In genomic region chr6:95362707-95363106, GRCm38 (mm10) we compare ENCODE assay signal across 36 mouse cellular contexts. TPM values are rescaled to one million over a fixed set of nuclear protein-coding genes. Genes with fewer than 3 reads are reported as not detected.
DNase-seq lines count a peak whose midpoint lies in the region; ATAC-seq and TF ChIP-seq lines count a peak whose summit lies in the region.
"Had no signal": no experiment of that assay in that cellular context is flagged by ENCODE, and none has a peak within 500 bp of the region (broad histone marks: within the 10 kb centered on the region; RNA-seq: fewer than 3 reads in every experiment).

No protein-coding gene starts in this region.

- H3K27ac ChIP-seq in midbrain, embryonic 15.5 days: no peak overlapping the region
- H3K27ac ChIP-seq in midbrain, postnatal 0 days (ENCODE audit: low read depth, low read length): no peak overlapping the region
- H3K27ac ChIP-seq: embryonic facial prominence, embryonic 15.5 days; gastrocnemius, adult 2 months; hindbrain, embryonic 12.5 days; hindbrain, embryonic 15.5 days had no signal

- no peak for TF ChIP-seq POLR2A in brain, embryonic 14.5 days (IDR thresholded peaks at IDR 0.05; ENCODE audit: borderline replicate concordance, extremely low read depth, insufficient read depth, insufficient read length, poor library complexity, severe bottlenecking)

- DNase-seq in kidney, postnatal 10 days: peak; percentile 10
- no peak for DNase-seq in kidney, postnatal 25 days
- DNase-seq in midbrain, postnatal 0 days (ENCODE audit: low spot score): no peak
- peak; percentile 26 for DNase-seq in brain, embryonic 14.5 days (ENCODE audit: low read depth)
- DNase-seq in thymus, postnatal 14 days: no peak
- DNase-seq: adrenal gland, adult 2 months; adrenal gland, postnatal 14 days; cerebellum, adult 11-12 months; cerebellum, adult 8-10 months; cerebellum, postnatal 10 days; cerebellum, postnatal 36 days; embryo, embryonic 11 days; forebrain, postnatal 0 days; gastrocnemius, adult 2 months; gastrocnemius, postnatal 14 days; heart, adult 11 months had no signal

- no peaks in the 10 kb centered on the region for H3K36me3 ChIP-seq in midbrain, embryonic 15.5 days (replicated peaks)
- H3K36me3 ChIP-seq in midbrain, postnatal 0 days (ENCODE audit: insufficient read depth, low read length): no peaks in the 10 kb centered on the region
- H3K36me3 ChIP-seq: embryonic facial prominence, embryonic 15.5 days; hindbrain, embryonic 12.5 days; hindbrain, embryonic 15.5 days had no signal

- ATAC-seq in midbrain, embryonic 15.5 days (replicated peaks): peak; percentile 65; the same call in 1 of the 2 replicates
- no peak for ATAC-seq in midbrain, postnatal 0 days (ENCODE audit: low FRiP score)
- ATAC-seq: CD4-positive, CD25-positive, alpha-beta regulatory T cell, adult 4 months; forebrain, embryonic 14.5 days; forebrain, postnatal 0 days had no signal

- H3K4me1 ChIP-seq in midbrain, embryonic 15.5 days: no peaks in the 10 kb centered on the region
- H3K4me1 ChIP-seq in midbrain, postnatal 0 days (ENCODE audit: insufficient read depth, low read length): no peaks in the 10 kb centered on the region
- H3K4me1 ChIP-seq: embryonic facial prominence, embryonic 15.5 days; hindbrain, embryonic 12.5 days; hindbrain, embryonic 15.5 days had no signal

- H3K4me3 ChIP-seq in midbrain, embryonic 15.5 days: no peak overlapping the region
- H3K4me3 ChIP-seq in midbrain, postnatal 0 days (ENCODE audit: low read depth, low read length): no peak overlapping the region
- H3K4me3 ChIP-seq: embryonic facial prominence, embryonic 15.5 days; gastrocnemius, adult 2 months; hindbrain, embryonic 12.5 days; hindbrain, embryonic 15.5 days had no signal

- no peak for TF ChIP-seq CTCF in midbrain, postnatal 0 days (IDR thresholded peaks at IDR 0.05)
- no peak for TF ChIP-seq CTCF in brain, embryonic 14.5 days (IDR thresholded peaks at IDR 0.05; ENCODE audit: borderline replicate concordance, extremely low read depth, insufficient read depth, insufficient read length)

- no peaks in the 10 kb centered on the region for H3K27me3 ChIP-seq in midbrain, embryonic 15.5 days (replicated peaks)
- H3K27me3 ChIP-seq in midbrain, postnatal 0 days (ENCODE audit: insufficient read depth, low read length): no peaks in the 10 kb centered on the region
- H3K27me3 ChIP-seq: embryonic facial prominence, embryonic 15.5 days; hindbrain, embryonic 12.5 days; hindbrain, embryonic 15.5 days had no signal

- WGBS in midbrain, embryonic 15.5 days: 69% methylated on average over 5 of the region's 5 CpGs
- WGBS in midbrain, postnatal 0 days: 56% methylated on average over 5 of the region's 5 CpGs

- no peak overlapping the region for H3K9ac ChIP-seq in midbrain, embryonic 15.5 days
- H3K9ac ChIP-seq in midbrain, postnatal 0 days (replicated peaks; ENCODE audit: low read length, poor library complexity, severe bottlenecking): no peak overlapping the region
- H3K9ac ChIP-seq: embryonic facial prominence, embryonic 15.5 days; forebrain, postnatal 0 days; hindbrain, embryonic 12.5 days; hindbrain, embryonic 15.5 days had no signal

- no peaks in the 10 kb centered on the region for H3K9me3 ChIP-seq in midbrain, embryonic 15.5 days
- no peaks in the 10 kb centered on the region for H3K9me3 ChIP-seq in midbrain, postnatal 0 days (ENCODE audit: low read length)
- H3K9me3 ChIP-seq: embryonic facial prominence, embryonic 15.5 days; hindbrain, embryonic 12.5 days; hindbrain, embryonic 15.5 days had no signal

- H3K4me2 ChIP-seq in midbrain, embryonic 15.5 days: no peak overlapping the region
- no peak overlapping the region for H3K4me2 ChIP-seq in midbrain, postnatal 0 days (ENCODE audit: low read depth, low read length, poor library complexity, severe bottlenecking)
- H3K4me2 ChIP-seq: embryonic facial prominence, embryonic 15.5 days; heart, embryonic 11.5 days; hindbrain, embryonic 12.5 days; hindbrain, embryonic 15.5 days had no signal

RNA-seq across cellular contexts. Expression of gene Gm10234, which starts 40.8 kb away (rescaled TPM):
- not detected in 2 replicates for polyA plus RNA-seq in midbrain, embryonic 15.5 days (2015; fragmentation: Nextera tagmentation; extraction: Ambion mirVana)
- not detected in 2 replicates for total RNA-seq in midbrain, postnatal 0 days (2014; rRNA removed)
- not detected in 2 replicates for polyA plus RNA-seq in midbrain, postnatal 0 days (2015; fragmentation: Nextera tagmentation; extraction: Ambion mirVana)
- not detected in 2 replicates for polyA plus RNA-seq in brain, embryonic 14.5 days (2012; rRNA removed)
- total RNA-seq: adrenal gland, adult 2 months; adrenal gland, postnatal 14 days; adrenal gland, postnatal 4 days; forebrain, postnatal 0 days; gastrocnemius, adult 2 months; gastrocnemius, postnatal 14 days; gastrocnemius, postnatal 4 days; heart, adult 8-10 months; heart, postnatal 25 days; hematopoietic stem cell, adult 5-6 weeks; MEL had no signal
- polyA plus RNA-seq: adrenal gland, adult 2 months; C2C12; CD4-positive, CD25-positive, alpha-beta regulatory T cell, adult 4 months; cortical plate, adult 2 months; embryonic facial prominence, embryonic 11.5 days; embryonic facial prominence, embryonic 15.5 days; forebrain, embryonic 11.5 days; forebrain, embryonic 14.5 days; forebrain, postnatal 0 days; frontal cortex, adult 2 months; heart, embryonic 11.5 days; heart, embryonic 14.5 days; heart, postnatal 0 days; hindbrain, embryonic 12.5 days; hindbrain, embryonic 15.5 days had no signal

Comparison
In these comparisons a context has a peak if more than half of its experiments do, and no peak if none do; other contexts are left out.
1. DNase-seq: peak in kidney, postnatal 10 days (single experiment) and brain, embryonic 14.5 days (single experiment); none in kidney, postnatal 25 days (0 of 2), midbrain, postnatal 0 days (single experiment) and thymus, postnatal 14 days (single experiment).